Mouse (Mus musculus): ENCODE results near the gene Cyth3.

The Cyth3 gene

GRCm38 (mm10) chr5:143706030-143706821 lies 84.0 kb downstream of the Cyth3 start:
- no peak for DNase-seq (ENCODE audit: low spot score)

GRCm38 (mm10) chr5:143706822-143707200 lies 84.6 kb downstream of the Cyth3 start:
- DNase-seq (ENCODE audit: low spot score) = no peak

GRCm38 (mm10) chr5:143711326-143711725 lies 89.1 kb downstream of the Cyth3 start:
- peak; percentile 62 for DNase-seq (ENCODE audit: low spot score)

- DNase-seq (ENCODE audit: low spot score) = no peak
These were observed 90.0 kb downstream of the Cyth3 start for GRCm38 (mm10) chr5:143712011-143712800.

- no peak for DNase-seq (ENCODE audit: low spot score)
These were observed 99.7 kb downstream of the Cyth3 start for GRCm38 (mm10) chr5:143721962-143722361.

GRCm38 (mm10) chr5:143730915-143731314 lies 108.7 kb downstream of the Cyth3 start:
- no peak for DNase-seq (ENCODE audit: low spot score)

GRCm38 (mm10) chr5:143731483-143732112 lies 109.4 kb downstream of the Cyth3 start:
- DNase-seq (ENCODE audit: low spot score) = peak; percentile 9

GRCm38 (mm10) chr5:143732180-143732891 lies 110.1 kb downstream of the Cyth3 start, which contains the start of gene Usp42:
Gene Usp42 (minus strand): TSS chr5:143732280.
- peak; percentile 90 for DNase-seq (ENCODE audit: low spot score)

GRCm38 (mm10) chr5:143749630-143750208 lies 127.5 kb downstream of the Cyth3 start:
- no peak for DNase-seq (ENCODE audit: low spot score)

- no peak for DNase-seq (ENCODE audit: low spot score)
These were observed 133.4 kb downstream of the Cyth3 start for GRCm38 (mm10) chr5:143755529-143756141.

GRCm38 (mm10) chr5:143757755-143758443 lies 135.7 kb downstream of the Cyth3 start:
- peak; percentile 74 for DNase-seq (ENCODE audit: low spot score)

- no peak for DNase-seq (ENCODE audit: low spot score)
These were observed 137.3 kb downstream of the Cyth3 start for GRCm38 (mm10) chr5:143759554-143759953.

Measured in urinary bladder, postnatal 25 days (tissue).